Mouse (Mus musculus) G1E-ER4 (cell line): Measurements from ENCODE around the gene Olfr782. TPM values are rescaled to one million over a fixed set of nuclear protein-coding genes. Genes with fewer than 3 reads are reported as not detected.

Experiments used
- GATA1 ChIP-seq: IDR thresholded peaks from one replicate; pipeline ENCODE4 v1.8.0; 2012; ENCODE audit warnings: low read length, inconsistent platforms
- polyA plus RNA-seq: library from polyadenylated mRNA; stranded (reverse); fragments of >175 nt; gene quantifications from 2 replicates; pipeline ENCODE4 v1.2.3, GENCODE M21; 2012

Olfr782 gene
- not detected in 2 replicates for polyA plus RNA-seq

GRCm38 (mm10) chr10:129348550-129348949 is at the start of gene Olfr782:
Olfr782 (plus strand) TSS chr10:129348850.
- no peak for TF ChIP-seq GATA1

GRCm38 (mm10) chr10:129317817-129318216 is 30.8 kb upstream of the Olfr782 start, which contains the start of gene Olfr780:
Olfr780 (plus strand) TSS chr10:129318117.
- TF ChIP-seq GATA1, result no peak

- no peak for TF ChIP-seq GATA1
Observed at GRCm38 (mm10) chr10:129328554-129328953, 20.1 kb upstream of the Olfr782 start, which contains the start of gene Olfr781. Olfr781 (plus strand) TSS chr10:129328854.

GRCm38 (mm10) chr10:129357307-129357706 is 8.7 kb downstream of the Olfr782 start:
- TF ChIP-seq GATA1, result no peak

- TF ChIP-seq GATA1, result no peak
Observed at GRCm38 (mm10) chr10:129383783-129384182, 35.1 kb downstream of the Olfr782 start, which contains the start of gene Olfr784. Olfr784 (plus strand) TSS chr10:129384083.

- no peak for TF ChIP-seq GATA1
Observed at GRCm38 (mm10) chr10:129400892-129401291, 52.2 kb downstream of the Olfr782 start.

Other genes starting within 250 kb of the Olfr782 start
- not detected in 2 replicates for gene Olfr768, start 249.5 kb upstream of the Olfr782 start, polyA plus RNA-seq
- gene Olfr769, start 231.0 kb upstream of the Olfr782 start, polyA plus RNA-seq, result not detected in 2 replicates
- gene Olfr770, start 209.9 kb upstream of the Olfr782 start, polyA plus RNA-seq, result not detected in 2 replicates
- gene Olfr771, start 184.1 kb upstream of the Olfr782 start, polyA plus RNA-seq, result not detected in 2 replicates
- not detected in 2 replicates for gene Olfr772, start 170.9 kb upstream of the Olfr782 start, polyA plus RNA-seq
- gene Olfr773, start 161.4 kb upstream of the Olfr782 start, polyA plus RNA-seq, result not detected in 2 replicates
- gene Olfr774, start 112.6 kb upstream of the Olfr782 start, polyA plus RNA-seq, result not detected in 2 replicates
- not detected in 2 replicates for gene Olfr775, start 100.4 kb upstream of the Olfr782 start, polyA plus RNA-seq
- gene Olfr776, start 89.7 kb upstream of the Olfr782 start, polyA plus RNA-seq, result not detected in 2 replicates
- gene Olfr777, start 77.4 kb upstream of the Olfr782 start, polyA plus RNA-seq, result not detected in 2 replicates
- not detected in 2 replicates for gene Olfr780, start 30.7 kb upstream of the Olfr782 start, polyA plus RNA-seq
- gene Olfr781, start 20.0 kb upstream of the Olfr782 start, polyA plus RNA-seq, result not detected in 2 replicates
- gene Olfr784, start 35.2 kb downstream of the Olfr782 start, polyA plus RNA-seq, result not detected in 2 replicates
- not detected in 2 replicates for gene Olfr785, start 56.6 kb downstream of the Olfr782 start, polyA plus RNA-seq
- gene Olfr786, start 78.5 kb downstream of the Olfr782 start, polyA plus RNA-seq, result not detected in 2 replicates
- gene Olfr787, start 113.0 kb downstream of the Olfr782 start, polyA plus RNA-seq, result not detected in 2 replicates
- not detected in 2 replicates for gene Olfr788, start 122.1 kb downstream of the Olfr782 start, polyA plus RNA-seq
- not detected in 2 replicates for gene Olfr789, start 135.9 kb downstream of the Olfr782 start, polyA plus RNA-seq
- not detected in 2 replicates for gene Olfr790, start 149.6 kb downstream of the Olfr782 start, polyA plus RNA-seq
- not detected in 2 replicates for gene Olfr791, start 172.9 kb downstream of the Olfr782 start, polyA plus RNA-seq
- gene Olfr792, start 190.3 kb downstream of the Olfr782 start, polyA plus RNA-seq, result not detected in 2 replicates
- gene Olfr794, start 218.8 kb downstream of the Olfr782 start, polyA plus RNA-seq, result not detected in 2 replicates